Mouse (Mus musculus) kidney, postnatal 0 days (tissue): Measurements from ENCODE around the gene Ankrd26. TPM values are rescaled to one million over a fixed set of nuclear protein-coding genes. Genes with fewer than 3 reads are reported as not detected.

Experiments used
- ATAC-seq: fragments of 200-750 bp; cut with Nextera tagmentation; replicated peaks from 2 replicates; pipeline ENCODE4 v1.8.0; 2017; ENCODE audit warnings: low read depth, moderate number of reproducible peaks, moderate TSS enrichment, moderate library complexity; ENCODE audit not compliant: low FRiP score
- DNase-seq: peaks from one replicate; pipeline ENCODE4 v3.0.0-alpha.2; 2016; ENCODE audit warnings: low spot score
- H3K27ac ChIP-seq: fragments of 300-500 bp; sonication (generic); 2 replicates; pipeline ENCODE4 v1.5.1; 2014; ENCODE audit warnings: mild to moderate bottlenecking
- H3K27me3 ChIP-seq: fragments of 300-500 bp; sonication (generic); 2 replicates; pipeline ENCODE4 v1.6.1; 2014; ENCODE audit warnings: low read length, mixed read lengths; ENCODE audit not compliant: insufficient read depth
- H3K36me3 ChIP-seq: fragments of 300-500 bp; sonication (generic); 2 replicates; pipeline ENCODE4 v1.6.1; 2014; ENCODE audit warnings: low read length, mixed read lengths; ENCODE audit not compliant: insufficient read depth
- H3K4me1 ChIP-seq: fragments of 300-500 bp; sonication (generic); replicated peaks from 2 replicates; pipeline ENCODE4 v1.6.1; 2014; ENCODE audit warnings: antibody characterized with exemption, low read length, mixed read lengths; ENCODE audit not compliant: insufficient read depth
- H3K4me2 ChIP-seq: fragments of 300-500 bp; sonication (generic); 2 replicates; pipeline ENCODE4 v1.6.1; 2014; ENCODE audit warnings: mild to moderate bottlenecking, low read length, moderate library complexity, mixed read lengths
- H3K4me3 ChIP-seq: fragments of 300-500 bp; sonication (generic); replicated peaks from 2 replicates; pipeline ENCODE4 v1.5.1; 2014; ENCODE audit warnings: low read depth, low read length
- H3K9ac ChIP-seq: fragments of 300-500 bp; sonication (generic); 2 replicates; pipeline ENCODE4 v1.6.1; 2014; ENCODE audit warnings: low read depth, low read length
- H3K9me3 ChIP-seq: fragments of 300-500 bp; sonication (generic); replicated peaks from 2 replicates; pipeline ENCODE4 v1.6.1; 2016; ENCODE audit warnings: low read length, inconsistent platforms, mixed read lengths
- CTCF ChIP-seq: IDR thresholded peaks from 2 replicates; pipeline ENCODE4 v1.5.1; 2016; ENCODE audit warnings: antibody characterized with exemption, low read depth, mild to moderate bottlenecking, moderate library complexity
- WGBS: fragments of 180-500 bp; shearing (Covaris S2); extraction: QIAGEN DNeasy Blood & Tissue Kit; methylation state at CpG from one replicate; pipeline ENCODE4 v1.1.7; 2014; 5-methylcytosine and 5-hydroxymethylcytosine counted together
- polyA plus RNA-seq: library from polyadenylated mRNA; unstranded; fragments of >200 nt; fragmentation: Nextera tagmentation; extraction: Ambion mirVana; gene quantifications from 2 replicates; pipeline ENCODE4 v1.2.1, GENCODE M21; 2015

Gene Ankrd26
- polyA plus RNA-seq, 1 experiment from 2014 or later: 11.1 TPM

DNA sequence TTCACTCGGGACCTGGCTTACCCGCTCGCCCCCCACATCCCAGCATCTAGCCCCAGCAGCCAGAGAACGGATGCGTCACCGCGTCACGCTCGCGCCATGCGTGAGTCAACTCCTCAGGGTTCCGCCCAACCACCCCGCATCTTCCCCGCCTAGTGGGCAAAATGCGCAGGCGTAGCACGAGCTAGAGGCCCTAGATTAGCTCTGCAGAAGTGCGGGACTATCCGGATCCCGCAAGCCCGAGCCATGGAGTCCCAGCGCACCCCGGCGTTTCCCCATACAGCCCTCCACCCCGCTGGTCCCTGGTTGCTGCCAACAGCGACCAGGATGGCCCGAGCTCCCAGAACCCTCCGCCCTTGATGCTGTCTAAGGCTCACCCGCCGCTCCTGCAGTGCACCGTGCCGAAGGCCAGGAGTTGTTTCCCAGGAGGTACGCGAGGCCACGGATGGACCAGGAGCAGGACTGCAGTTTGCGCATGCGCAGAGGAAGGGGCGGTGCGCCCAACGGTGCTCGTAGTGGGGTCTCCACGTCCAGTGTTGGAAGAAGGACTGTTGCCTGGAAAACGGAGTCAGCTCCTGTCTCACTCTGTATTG, 106.9 kb downstream of the Ankrd26 start, which contains the start of gene Zfp248:
TSS of gene Zfp248 (minus strand) at position 487 of the 590 bp plus-strand sequence.
- no peaks in the 10 kb centered on the region for H3K9me3 ChIP-seq
- H3K4me1 ChIP-seq: no peaks in the 10 kb centered on the region; the same call in 1 of the 2 replicates
- H3K27ac ChIP-seq: peak within 1 kb of the TSS; percentile 90
- WGBS: 1% methylated on average over 43 of the region's 43 CpGs
- ATAC-seq (peak; percentile 95), DNase-seq (peak; percentile 92)
- peak within 1 kb of the TSS; percentile 81 for H3K4me3 ChIP-seq
- peak within 1 kb of the TSS; percentile 76 for H3K9ac ChIP-seq
- H3K27me3 ChIP-seq: no peaks in the 10 kb centered on the region
- H3K4me2 ChIP-seq: peak within 1 kb of the TSS; percentile 85
- TF ChIP-seq CTCF: peak; percentile 67
- H3K36me3 ChIP-seq: no peaks in the 10 kb centered on the region

DNA sequence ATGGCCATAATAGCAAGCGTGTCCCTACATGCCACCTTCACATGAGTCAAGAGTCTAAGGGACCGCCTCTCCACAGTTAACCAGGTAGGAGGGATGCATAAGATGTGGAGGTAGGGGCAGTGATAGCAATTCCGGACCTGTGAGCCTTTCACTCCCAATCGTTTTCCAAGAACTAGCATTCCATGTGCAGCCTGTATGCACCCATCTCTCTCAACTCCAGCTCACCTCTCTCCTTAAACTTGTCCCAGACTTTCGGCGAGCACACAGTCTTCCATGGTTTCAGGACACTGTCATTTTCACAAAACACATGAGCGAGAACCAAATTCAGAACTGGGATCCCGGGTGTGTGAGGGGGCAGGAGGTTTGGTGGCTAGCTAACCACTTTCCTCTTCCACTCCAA, 107.6 kb downstream of the Ankrd26 start:
- H3K27ac ChIP-seq: no peak overlapping the region
- DNase-seq: peak; percentile 27
- TF ChIP-seq CTCF: no peak

More for the DNA sequence above, 107.6 kb downstream of the Ankrd26 start:
- H3K4me2 ChIP-seq: peak overlapping the region; percentile 85
- no peaks in the 10 kb centered on the region for H3K27me3 ChIP-seq
- peak overlapping the region; percentile 81 for H3K4me3 ChIP-seq
- H3K4me1 ChIP-seq: no peaks in the 10 kb centered on the region; the same call in 1 of the 2 replicates
- no peaks in the 10 kb centered on the region for H3K9me3 ChIP-seq
- no peak for ATAC-seq
- WGBS: 32% methylated on average over 8 of the region's 8 CpGs
- H3K9ac ChIP-seq: peak overlapping the region; percentile 76
- no peaks in the 10 kb centered on the region for H3K36me3 ChIP-seq

Other genes starting within 250 kb of the Ankrd26 start
- 20.5 and 24.3 TPM in 2 replicates for gene Bms1, start 142.8 kb downstream of the Ankrd26 start, polyA plus RNA-seq
- gene Zfp248, start 106.7 kb downstream of the Ankrd26 start, polyA plus RNA-seq: 4.1 and 5.1 TPM in 2 replicates
- gene Zfp9, start 82.9 kb downstream of the Ankrd26 start, polyA plus RNA-seq: 3.0 and 3.4 TPM in 2 replicates